Mouse (Mus musculus) MEL (cell line): Measurements from ENCODE around the gene Gm4792. TPM values are rescaled to one million over a fixed set of nuclear protein-coding genes. Genes with fewer than 3 reads are reported as not detected.

Experiments used
- DNase-seq: peaks from one replicate; pipeline ENCODE4 v3.0.0; 2011; ENCODE audit warnings: low read depth, low spot score
- H3K27ac ChIP-seq: 2 replicates; pipeline ENCODE4 v1.5.1; 2012; ENCODE audit warnings: low read depth, mild to moderate bottlenecking, control low read depth, low read length, moderate library complexity; ENCODE audit not compliant: control insufficient read depth
- H3K27me3 ChIP-seq, 2 experiments: fragments of 150-350 bp in 1 of 2; sonication (generic) in 1 of 2; 2 replicates each; pipeline ENCODE4 v1.6.1; 2012; ENCODE audit warnings: low read length in 2 of 2, mild to moderate bottlenecking in 2 of 2, improper control_type of control experiment in 1 of 2, moderate library complexity in 1 of 2; ENCODE audit not compliant: insufficient read depth in 2 of 2, control insufficient read depth in 1 of 2
- H3K36me3 ChIP-seq, 2 experiments: 2 replicates each; pipeline ENCODE4 v1.6.1; 2012 to 2014; ENCODE audit warnings: low read length in 2 of 2, improper control_type of control experiment in 1 of 2, inconsistent platforms in 1 of 2, mild to moderate bottlenecking in 1 of 2; ENCODE audit not compliant: insufficient read depth in 2 of 2, control insufficient read depth in 1 of 2
- H3K4me1 ChIP-seq, 2 experiments: fragments of 150-350 bp in 1 of 2; sonication (generic) in 1 of 2; 2 replicates each; pipeline ENCODE4 v1.6.1; 2012; ENCODE audit warnings: low read length in 2 of 2, improper control_type of control experiment in 1 of 2, mild to moderate bottlenecking in 1 of 2; ENCODE audit not compliant: insufficient read depth in 2 of 2, control insufficient read depth in 1 of 2
- H3K4me3 ChIP-seq, 2 experiments: fragments of 150-350 bp in 1 of 2; sonication (generic) in 1 of 2; 2 replicates each; pipeline ENCODE4 v1.5.1; 2012; ENCODE audit warnings: low read depth in 2 of 2, low read length in 2 of 2, mild to moderate bottlenecking in 2 of 2, moderate library complexity in 2 of 2, control low read depth in 1 of 2, improper control_type of control experiment in 1 of 2; ENCODE audit not compliant: control insufficient read depth in 1 of 2, insufficient read depth in 1 of 2
- H3K79me2 ChIP-seq: 2 replicates; pipeline ENCODE4 v1.6.1; 2012; ENCODE audit warnings: mild to moderate bottlenecking, low read length, moderate library complexity; ENCODE audit not compliant: control insufficient read depth, poor library complexity, insufficient read depth
- H3K9ac ChIP-seq: 2 replicates; pipeline ENCODE4 v1.6.1; 2012; ENCODE audit warnings: low read depth, mild to moderate bottlenecking, control low read depth, low read length, moderate library complexity; ENCODE audit not compliant: control insufficient read depth, poor library complexity, severe bottlenecking
- H3K9me3 ChIP-seq: fragments of 150-350 bp; sonication (generic); replicated peaks from 2 replicates; pipeline ENCODE4 v1.6.1; 2012; ENCODE audit warnings: mild to moderate bottlenecking, low read length, improper control_type of control experiment, moderate library complexity; ENCODE audit not compliant: insufficient read depth
- CHD1 ChIP-seq: IDR thresholded peaks from 2 replicates; pipeline ENCODE4 v1.6.1; 2012; ENCODE audit warnings: low read depth, mild to moderate bottlenecking, inconsistent platforms, low read length, improper control_type of control experiment
- CHD2 ChIP-seq: IDR thresholded peaks from 2 replicates; pipeline ENCODE4 v1.6.1; 2011; ENCODE audit warnings: low read length, improper control_type of control experiment
- CTCF ChIP-seq, 3 experiments: IDR thresholded peaks in 2 of 3; conservative IDR thresholded peaks in 1 of 3; 2 replicates each; pipeline ENCODE4 v1.5.1; 2011 to 2012; ENCODE audit warnings: low read length in 3 of 3, low read depth in 2 of 3, mild to moderate bottlenecking in 2 of 3, improper control_type of control experiment in 1 of 3, inconsistent platforms in 1 of 3, mixed read lengths in 1 of 3, moderate library complexity in 1 of 3; ENCODE audit not compliant: control insufficient read depth in 1 of 3, insufficient read depth in 1 of 3, poor library complexity in 1 of 3, severe bottlenecking in 1 of 3
- JUND ChIP-seq: IDR thresholded peaks from 2 replicates; pipeline ENCODE4 v1.6.1; 2011; ENCODE audit warnings: low read depth, mild to moderate bottlenecking, improper control_type of control experiment, low read length
- MAFK ChIP-seq: IDR thresholded peaks from 2 replicates; pipeline ENCODE4 v1.6.1; 2011; ENCODE audit warnings: low read depth, mild to moderate bottlenecking, low read length, improper control_type of control experiment, borderline replicate concordance
- MAX ChIP-seq: IDR thresholded peaks from 2 replicates; pipeline ENCODE4 v1.6.1; 2011; ENCODE audit warnings: low read length, improper control_type of control experiment
- MEF2A ChIP-seq: IDR thresholded peaks from 2 replicates; pipeline ENCODE4 v1.6.1; 2014; ENCODE audit warnings: low read depth, mild to moderate bottlenecking, inconsistent platforms, low read length, improper control_type of control experiment; ENCODE audit not compliant: poor library complexity, insufficient replicate concordance, severe bottlenecking; ENCODE audit errors: extremely low read depth
- MXI1 ChIP-seq: IDR thresholded peaks from 2 replicates; pipeline ENCODE4 v1.6.1; 2011; ENCODE audit warnings: mild to moderate bottlenecking, low read depth, low read length, improper control_type of control experiment
- MYC ChIP-seq: IDR thresholded peaks from 2 replicates; pipeline ENCODE4 v1.6.1; 2011; ENCODE audit warnings: low read depth, mild to moderate bottlenecking, low read length, improper control_type of control experiment, moderate library complexity
- NELFE ChIP-seq: IDR thresholded peaks from 2 replicates; pipeline ENCODE4 v1.6.1; 2011; ENCODE audit warnings: low read depth, low read length, improper control_type of control experiment
- POLR2AphosphoS5 ChIP-seq: IDR thresholded peaks from 2 replicates; pipeline ENCODE4 v1.6.1; 2012; ENCODE audit warnings: low read depth, borderline replicate concordance, mild to moderate bottlenecking, inconsistent platforms, low read length, moderate library complexity, mixed read lengths
- RCOR1 ChIP-seq: IDR thresholded peaks from 2 replicates; pipeline ENCODE4 v1.6.1; 2012; ENCODE audit warnings: low read depth, mild to moderate bottlenecking, inconsistent platforms, low read length, improper control_type of control experiment
- TAL1 ChIP-seq: IDR thresholded peaks from 2 replicates; pipeline ENCODE4 v1.6.1; 2012; ENCODE audit warnings: mild to moderate bottlenecking, inconsistent platforms, low read length, moderate library complexity, mixed read lengths
- TBP ChIP-seq: IDR thresholded peaks from 2 replicates; pipeline ENCODE4 v1.8.0; 2011; ENCODE audit warnings: low read depth, low read length, improper control_type of control experiment
- TCF12 ChIP-seq: IDR thresholded peaks from 2 replicates; pipeline ENCODE4 v1.6.1; 2014; ENCODE audit warnings: low read depth, mild to moderate bottlenecking, inconsistent platforms, low read length, improper control_type of control experiment, moderate library complexity
- USF1 ChIP-seq: IDR thresholded peaks from 2 replicates; pipeline ENCODE4 v1.6.1; 2014; ENCODE audit warnings: low read depth, mild to moderate bottlenecking, inconsistent platforms, low read length, improper control_type of control experiment, moderate library complexity
- ZMIZ1 ChIP-seq: IDR thresholded peaks from 2 replicates; pipeline ENCODE4 v1.6.1; 2012; ENCODE audit warnings: low read depth, mild to moderate bottlenecking, inconsistent platforms, low read length, improper control_type of control experiment, moderate library complexity
- polyA plus RNA-seq, 2 experiments: library from polyadenylated mRNA; stranded (reverse) in 1 of 2; unstranded in 1 of 2; fragments of >175 nt in 1 of 2; fragments of >200 nt in 1 of 2; gene quantifications; 2 replicates each; pipeline versions ENCODE4 v1.2.1 to v1.2.4; 2012; ENCODE audit warnings: low replicate concordance in 2 of 2, low read depth in 1 of 2; ENCODE audit not compliant: insufficient read length in 2 of 2, insufficient read depth in 1 of 2, missing spikeins in 1 of 2
- total RNA-seq: library from RNA; depleted of rRNA; stranded (reverse); fragments of 300-350 nt; gene quantifications from 2 replicates; pipeline ENCODE4 v1.2.3, GENCODE M21; 2012

Gene Gm4792
- total and polyA plus RNA-seq, 3 experiments: not detected

DNA sequence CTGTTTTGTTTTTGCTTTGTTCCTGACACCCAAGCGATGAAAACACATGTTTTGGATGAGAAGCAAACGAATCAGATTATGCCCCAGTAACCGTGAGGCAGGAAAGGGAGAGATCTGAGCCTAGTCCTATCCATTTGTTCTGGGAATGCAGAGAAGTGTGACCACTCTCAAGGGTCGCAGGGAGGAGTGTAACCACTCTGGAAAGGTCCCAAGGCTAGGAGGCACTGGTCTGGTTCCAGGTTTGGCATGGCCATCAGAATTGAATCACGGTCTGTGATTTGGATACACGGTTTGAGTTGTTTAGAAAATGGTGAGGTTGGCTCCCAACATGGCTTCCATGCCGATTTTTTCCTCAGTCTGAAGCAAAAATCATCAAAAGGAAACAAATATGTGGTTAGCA, 43.8 kb upstream of the Gm4792 start:
- Histone ChIP-seq H3K27ac (no peak overlapping the region), H3K9ac (no peak overlapping the region)
- TF ChIP-seq MAFK: no peak
- no peak for TF ChIP-seq CTCF (IDR thresholded peaks at IDR 0.05 in 2 of 3, conservative IDR thresholded peaks at IDR 0.05 in 1 of 3; ENCODE audit: control insufficient read depth in 1 of 3, insufficient read depth in 1 of 3, low read depth in 2 of 3, low read length in 3 of 3, poor library complexity in 1 of 3, severe bottlenecking in 1 of 3)
- no peak for TF ChIP-seq MXI1
- TF ChIP-seq MAX: no peak
- TF ChIP-seq ZMIZ1: no peak
- no peak for TF ChIP-seq TCF12
- TF ChIP-seq CHD1: no peak
- TF ChIP-seq TBP: no peak
- TF ChIP-seq JUND: no peak
- no peak for TF ChIP-seq NELFE
- no peak for TF ChIP-seq USF1
- TF ChIP-seq MYC: no peak
- no peak for TF ChIP-seq MEF2A

DNA sequence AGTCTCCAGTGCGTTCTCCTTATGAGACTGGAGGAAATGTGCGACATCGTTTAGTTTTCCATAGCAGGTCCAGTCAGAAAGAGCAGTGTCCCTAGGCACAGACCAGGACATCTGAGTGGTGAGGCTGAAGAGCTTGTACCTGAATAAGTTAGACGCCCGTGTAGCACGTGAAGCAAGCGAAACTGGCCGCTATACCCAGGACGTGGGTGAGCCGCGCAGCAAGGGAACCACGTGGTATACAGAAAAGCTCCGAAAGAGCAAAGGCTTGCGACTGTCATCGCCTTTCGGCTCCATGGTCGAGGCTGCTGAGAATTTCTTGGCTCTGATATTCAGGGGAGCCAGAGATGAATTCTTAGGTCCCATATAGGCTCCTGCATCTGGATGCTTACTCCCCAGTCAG, 43.0 kb upstream of the Gm4792 start:
- no peak overlapping the region for H3K4me3 ChIP-seq
- no peak for DNase-seq
- no peaks in the 10 kb centered on the region for H3K4me1 ChIP-seq
- H3K9ac ChIP-seq: no peak overlapping the region
- H3K27ac ChIP-seq: no peak overlapping the region
- H3K79me2 ChIP-seq: no peaks in the 10 kb centered on the region
- TF ChIP-seq TAL1 (no peak), MAFK (no peak), RCOR1 (no peak), POLR2AphosphoS5 (no peak), CHD2 (no peak)
- H3K27me3 ChIP-seq: no peaks in the 10 kb centered on the region; a peak in 1 of 4 replicates
- H3K9me3 ChIP-seq: no peaks in the 10 kb centered on the region
- H3K36me3 ChIP-seq: no peaks in the 10 kb centered on the region

More for the DNA sequence above, 43.8 kb upstream of the Gm4792 start:
- Histone ChIP-seq H3K79me2 (no peaks in the 10 kb centered on the region), H3K4me1 (no peaks in the 10 kb centered on the region), H3K27me3 (no peaks in the 10 kb centered on the region; a peak in 1 of 4 replicates), H3K9me3 (no peaks in the 10 kb centered on the region), H3K4me3 (no peak overlapping the region), H3K36me3 (no peaks in the 10 kb centered on the region)
- DNase-seq: no peak
